Mouse (Mus musculus): ENCODE data around the gene Parp11. TPM values are rescaled to one million over a fixed set of nuclear protein-coding genes. Genes with fewer than 3 reads are reported as not detected.

The Parp11 gene
- polyA plus RNA-seq (2016; fragmentation: Nextera tagmentation; extraction: Ambion mirVana), result 71.8 and 72.0 TPM in 2 replicates

DNA sequence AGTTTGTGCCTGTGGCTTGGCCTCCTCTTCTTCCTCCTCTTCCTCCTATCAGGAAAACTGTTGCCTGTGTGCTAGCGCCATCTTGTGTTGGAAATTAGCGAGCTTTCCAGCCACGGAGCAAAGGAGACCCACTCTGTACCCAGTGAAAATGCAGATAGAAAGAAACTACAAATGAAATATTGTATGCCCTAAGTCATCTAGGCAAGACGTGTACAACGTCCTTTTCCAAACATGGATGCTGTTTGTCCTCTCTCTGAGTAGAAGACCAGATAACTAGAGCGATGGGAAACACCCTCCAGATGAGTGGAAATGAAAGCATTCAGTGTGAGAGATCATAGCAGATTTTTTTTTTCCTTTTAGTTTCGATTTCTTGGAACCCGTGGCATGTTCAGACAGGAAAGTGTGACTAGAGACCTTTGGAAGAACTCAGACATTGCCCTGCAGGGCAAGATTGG lies at the start of gene Parp11:
Parp11 (plus strand) TSS at position 405 of the 455 bp plus-strand sequence.
- WGBS, result 17% methylated on average over 8 of the region's 8 CpGs
- peaks cover 63% of the 10 kb centered on the region for H3K4me1 ChIP-seq

DNA sequence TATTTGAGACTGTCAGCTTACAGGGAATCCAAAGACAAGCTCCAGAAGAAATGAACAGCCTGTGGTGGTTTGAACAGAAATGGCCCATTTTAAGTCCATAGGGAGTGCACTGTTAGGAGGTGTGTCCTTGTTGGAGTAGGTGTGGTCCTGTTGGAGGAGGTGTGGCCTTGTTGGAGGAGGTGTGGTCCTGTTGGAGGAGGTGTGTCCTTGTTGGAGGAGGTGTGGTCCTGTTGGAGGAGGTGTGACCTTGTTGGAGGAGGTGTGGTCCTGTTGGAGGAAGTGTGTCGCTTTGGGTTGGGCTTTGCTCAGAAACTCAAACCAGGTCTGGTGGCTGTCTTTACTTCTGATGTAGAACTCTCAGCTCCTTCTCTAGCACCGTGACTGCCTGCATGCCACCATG lies 48.6 kb upstream of the Parp11 start:
- no peak overlapping the region for H3K4me3 ChIP-seq
- no peak overlapping the region for H3K4me2 ChIP-seq (replicated peaks)
- peaks cover 3% of the 10 kb centered on the region; the same call in 1 of the 2 replicates for H3K27me3 ChIP-seq
- H3K9me3 ChIP-seq, result no peaks in the 10 kb centered on the region
- no peak overlapping the region for H3K9ac ChIP-seq (replicated peaks)
- no peak for ATAC-seq (ENCODE audit: low FRiP score, low read depth)
- H3K36me3 ChIP-seq, result no peaks in the 10 kb centered on the region
- peaks cover 20% of the 10 kb centered on the region for H3K4me1 ChIP-seq
- H3K27ac ChIP-seq (replicated peaks), result no peak overlapping the region
- WGBS, result 50% methylated on average over 2 of the region's 2 CpGs

More for the DNA sequence above, at the start of gene Parp11:
- H3K4me3 ChIP-seq, result no peak within 1 kb of the TSS
- H3K4me2 ChIP-seq (replicated peaks), result no peak within 1 kb of the TSS
- H3K27ac ChIP-seq (replicated peaks), result no peak within 1 kb of the TSS
- H3K36me3 ChIP-seq, result no peaks in the 10 kb centered on the region
- no peak for ATAC-seq (ENCODE audit: low FRiP score, low read depth)
- peaks cover 18% of the 10 kb centered on the region; the same call in 1 of the 2 replicates for H3K27me3 ChIP-seq
- no peaks in the 10 kb centered on the region for H3K9me3 ChIP-seq
- H3K9ac ChIP-seq (replicated peaks), result peak within 1 kb of the TSS; percentile 31

DNA sequence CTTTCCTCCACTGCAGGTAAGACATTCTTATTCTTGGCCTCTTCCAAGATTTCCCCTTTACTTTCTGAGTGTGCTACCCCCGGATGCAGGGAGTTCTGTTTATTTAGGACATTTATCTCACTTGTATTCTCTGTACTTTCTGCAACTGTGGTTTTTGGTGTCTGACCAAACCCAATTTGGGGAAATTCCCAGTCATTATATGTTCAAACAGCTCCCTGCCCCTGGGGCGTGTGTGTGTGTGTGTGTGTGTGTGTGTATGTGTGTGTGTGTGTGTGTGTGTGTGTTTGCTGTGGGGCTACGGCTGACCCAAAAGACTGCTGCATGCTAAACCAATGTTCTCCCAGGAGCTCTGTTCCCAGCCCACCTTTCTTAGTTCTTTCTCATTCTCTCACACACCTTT lies 45.2 kb upstream of the Parp11 start:
- Histone ChIP-seq H3K36me3 (no peaks in the 10 kb centered on the region), H3K9me3 (no peaks in the 10 kb centered on the region), H3K27me3 (no peaks in the 10 kb centered on the region; the same call in 1 of the 2 replicates), H3K4me1 (peaks cover 36% of the 10 kb centered on the region), H3K4me2 (replicated peaks) (no peak overlapping the region), H3K4me3 (no peak overlapping the region), H3K9ac (replicated peaks) (no peak overlapping the region), H3K27ac (replicated peaks) (no peak overlapping the region)
- ATAC-seq (ENCODE audit: low FRiP score, low read depth), result no peak
- 82% methylated on average over 3 of the region's 3 CpGs for WGBS

DNA sequence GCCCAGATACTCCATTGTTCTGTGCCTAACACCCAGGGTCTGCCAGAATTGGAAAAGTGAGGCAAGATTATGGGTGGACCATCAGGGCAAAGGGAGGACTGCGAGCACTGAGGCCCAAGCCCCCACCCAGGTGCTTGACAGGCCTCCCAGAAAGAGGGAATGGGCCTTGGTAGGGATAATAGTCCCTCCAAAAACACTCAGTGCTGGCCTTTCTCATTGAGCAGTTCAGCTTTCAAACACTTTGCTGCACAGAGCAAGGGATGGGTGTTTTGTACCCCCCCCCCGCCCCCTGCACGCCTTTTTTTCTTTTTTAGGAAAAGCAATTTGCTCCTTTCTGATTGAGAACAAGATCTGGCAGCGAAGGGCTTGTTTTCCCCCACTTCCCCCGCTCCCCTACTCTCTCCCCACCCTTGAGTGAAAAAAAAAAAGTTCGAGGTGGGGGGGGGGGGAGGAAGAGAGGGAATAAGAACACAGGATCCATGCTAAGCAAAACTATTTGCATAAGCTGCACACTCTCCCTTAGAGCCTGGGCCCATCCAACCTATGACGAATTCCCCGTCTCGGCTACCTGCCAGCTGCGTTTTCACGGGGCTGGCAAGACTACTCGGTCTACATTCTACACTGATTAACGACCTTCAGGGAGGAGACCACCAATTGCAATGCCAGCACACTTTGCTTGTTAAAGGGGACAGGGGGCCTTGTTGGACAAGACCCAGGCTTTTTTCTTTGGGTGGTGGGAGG lies 42.4 kb upstream of the Parp11 start:
- no peak overlapping the region; the same call in 1 of the 2 replicates for H3K4me2 ChIP-seq (replicated peaks)
- H3K27me3 ChIP-seq, result no peaks in the 10 kb centered on the region
- H3K4me3 ChIP-seq, result no peak overlapping the region
- H3K27ac ChIP-seq (replicated peaks), result peak overlapping the region; percentile 65
- no peaks in the 10 kb centered on the region for H3K9me3 ChIP-seq
- 41% methylated on average over 12 of the region's 13 CpGs for WGBS
- H3K36me3 ChIP-seq, result no peaks in the 10 kb centered on the region
- H3K4me1 ChIP-seq, result peaks cover 50% of the 10 kb centered on the region
- peak; percentile 82 for ATAC-seq (ENCODE audit: low FRiP score, low read depth)
- H3K9ac ChIP-seq (replicated peaks), result no peak overlapping the region

DNA sequence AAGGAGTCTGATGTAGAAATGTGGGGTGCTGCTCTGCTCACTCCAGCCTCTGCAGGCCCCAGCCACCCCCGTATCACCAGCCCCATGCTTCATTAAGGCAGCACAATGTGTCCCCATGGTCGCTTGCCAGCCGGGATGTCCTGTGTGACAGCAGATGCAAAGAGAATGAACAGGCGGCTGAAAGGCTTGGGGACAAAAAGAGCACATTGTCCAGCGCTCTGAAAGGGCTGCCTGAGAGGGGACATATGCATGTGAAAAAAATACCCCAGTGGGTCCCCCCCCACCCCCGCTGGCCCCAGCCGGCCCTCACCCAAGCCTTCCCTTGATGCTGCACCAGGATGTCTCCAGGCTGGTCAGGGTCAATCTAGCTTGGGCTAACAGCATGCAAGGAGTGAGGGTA lies 41.0 kb upstream of the Parp11 start:
- Histone ChIP-seq H3K36me3 (no peaks in the 10 kb centered on the region), H3K4me3 (no peak overlapping the region), H3K27me3 (no peaks in the 10 kb centered on the region), H3K9ac (replicated peaks) (no peak overlapping the region), H3K9me3 (no peaks in the 10 kb centered on the region), H3K27ac (replicated peaks) (peak overlapping the region; percentile 65), H3K4me2 (replicated peaks) (peak overlapping the region; percentile 10; the same call in 1 of the 2 replicates), H3K4me1 (peaks cover 50% of the 10 kb centered on the region)
- ATAC-seq (ENCODE audit: low FRiP score, low read depth), result peak; percentile 67
- WGBS, result 8% methylated on average over 7 of the region's 7 CpGs

DNA sequence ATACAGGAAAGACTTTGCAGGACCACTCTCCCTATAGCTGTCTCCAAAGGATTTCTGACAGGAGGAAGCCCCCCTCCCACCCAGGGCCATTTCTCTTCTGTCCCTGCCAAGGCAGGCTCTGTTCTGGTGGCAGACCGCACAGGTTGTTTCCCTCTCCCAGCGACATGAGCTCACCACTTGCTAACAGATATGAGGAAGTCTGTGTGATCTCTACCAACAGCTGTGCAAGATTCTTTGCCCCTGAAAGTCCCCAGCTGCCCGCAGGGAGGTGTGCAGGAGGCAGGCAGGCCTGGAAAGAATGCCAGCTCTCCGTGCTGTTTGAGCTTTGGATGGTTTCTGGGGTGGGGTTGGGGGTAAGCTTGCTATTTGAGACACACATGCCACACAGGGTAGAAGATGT lies 38.9 kb upstream of the Parp11 start:
- Histone ChIP-seq H3K4me3 (no peak overlapping the region), H3K4me1 (peaks cover 46% of the 10 kb centered on the region), H3K4me2 (replicated peaks) (no peak overlapping the region), H3K9me3 (no peaks in the 10 kb centered on the region), H3K27ac (replicated peaks) (peak overlapping the region; percentile 60), H3K9ac (replicated peaks) (no peak overlapping the region), H3K36me3 (no peaks in the 10 kb centered on the region), H3K27me3 (no peaks in the 10 kb centered on the region)
- no peak for ATAC-seq (ENCODE audit: low FRiP score, low read depth)
- WGBS, result 37% methylated on average over 4 of the region's 4 CpGs

DNA sequence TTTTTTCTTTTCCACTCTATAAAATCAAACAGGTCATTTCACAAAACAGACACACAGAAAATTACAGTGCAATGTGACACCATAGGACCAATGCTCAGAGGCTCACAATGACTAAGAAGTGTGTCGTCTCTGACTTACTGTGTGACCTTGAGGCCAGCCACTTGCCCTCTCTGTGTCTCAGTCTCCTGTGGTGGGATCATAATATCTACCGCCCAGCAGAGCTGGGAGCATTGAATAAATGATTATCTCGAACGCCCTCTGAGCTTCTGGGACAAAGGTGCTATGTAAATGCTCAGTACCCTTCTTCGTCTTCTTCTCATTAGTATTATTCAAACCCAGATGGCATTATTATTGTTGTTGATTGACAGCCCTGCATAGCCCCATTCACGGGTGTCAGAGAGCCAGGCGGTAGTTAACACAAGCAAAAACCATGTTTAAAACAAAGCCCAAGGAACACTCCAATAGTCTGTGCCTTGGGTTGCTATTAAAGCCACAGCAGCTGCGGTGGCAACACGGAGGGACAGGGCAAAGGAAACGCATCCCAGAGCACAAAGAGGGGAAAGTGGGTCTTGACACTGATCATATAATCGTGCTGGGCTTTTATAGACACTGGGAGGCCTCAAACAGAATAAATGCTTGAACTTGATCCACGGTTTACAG lies 29.0 kb upstream of the Parp11 start:
- Histone ChIP-seq H3K4me1 (peaks cover 14% of the 10 kb centered on the region), H3K9me3 (no peaks in the 10 kb centered on the region), H3K4me3 (no peak overlapping the region), H3K27ac (replicated peaks) (peak overlapping the region; percentile 58), H3K9ac (replicated peaks) (no peak overlapping the region), H3K36me3 (no peaks in the 10 kb centered on the region), H3K4me2 (replicated peaks) (no peak overlapping the region), H3K27me3 (no peaks in the 10 kb centered on the region)
- WGBS, result 30% methylated on average over 12 of the region's 12 CpGs
- peak; percentile 89 for ATAC-seq (ENCODE audit: low FRiP score, low read depth)

DNA sequence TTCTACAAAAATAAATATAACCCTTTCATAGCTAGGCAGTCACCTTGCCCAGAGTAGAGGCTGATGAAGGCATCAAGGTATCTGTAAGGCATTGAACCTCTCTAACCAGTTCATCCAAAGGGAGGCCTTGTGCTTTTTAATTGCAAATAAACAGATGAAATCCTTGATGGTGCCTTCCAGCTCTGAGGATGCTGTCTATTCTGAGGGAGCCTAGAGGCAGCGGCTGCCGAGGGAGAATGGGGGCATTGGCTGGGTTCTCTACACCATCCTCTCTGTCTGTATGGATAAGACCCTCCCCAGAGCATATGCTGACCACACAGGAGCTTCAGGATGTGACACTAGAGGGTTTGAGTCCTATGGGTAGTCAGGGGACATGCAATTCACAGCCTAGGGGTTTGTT lies 28.3 kb upstream of the Parp11 start:
- Histone ChIP-seq H3K27me3 (no peaks in the 10 kb centered on the region), H3K4me1 (peaks cover 14% of the 10 kb centered on the region), H3K4me3 (no peak overlapping the region), H3K9me3 (no peaks in the 10 kb centered on the region), H3K4me2 (replicated peaks) (no peak overlapping the region), H3K27ac (replicated peaks) (peak overlapping the region; percentile 58), H3K9ac (replicated peaks) (no peak overlapping the region), H3K36me3 (no peaks in the 10 kb centered on the region)
- peak; percentile 36; the same call in 1 of the 2 replicates for ATAC-seq (ENCODE audit: low FRiP score, low read depth)
- 74% methylated on average over 2 of the region's 2 CpGs for WGBS

DNA sequence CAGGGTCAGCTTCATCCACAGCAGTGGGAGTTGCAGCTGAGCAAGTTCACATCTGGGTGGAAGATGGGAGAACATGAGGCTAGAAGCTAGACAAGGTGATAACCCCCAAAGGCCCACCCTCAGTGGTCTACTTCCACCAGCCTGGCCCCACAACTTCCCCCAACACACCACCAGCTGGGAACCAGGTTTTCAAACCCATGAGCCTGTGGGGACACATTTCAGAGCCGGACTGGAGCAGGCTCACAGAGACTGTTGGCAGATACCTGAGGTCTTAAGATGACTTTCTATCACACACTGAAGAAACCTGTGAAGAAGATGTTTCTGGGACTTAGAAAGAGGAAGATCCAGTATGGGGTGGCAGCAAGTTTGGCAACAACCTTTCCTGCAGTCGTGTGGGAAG lies 26.5 kb upstream of the Parp11 start:
- Histone ChIP-seq H3K36me3 (no peaks in the 10 kb centered on the region), H3K4me1 (peaks cover 14% of the 10 kb centered on the region), H3K9ac (replicated peaks) (no peak overlapping the region), H3K4me3 (no peak overlapping the region), H3K9me3 (no peaks in the 10 kb centered on the region), H3K27me3 (no peaks in the 10 kb centered on the region), H3K4me2 (replicated peaks) (no peak overlapping the region), H3K27ac (replicated peaks) (no peak overlapping the region)
- no peak for ATAC-seq (ENCODE audit: low FRiP score, low read depth)
- 77% methylated on average over 2 of the region's 2 CpGs for WGBS

DNA sequence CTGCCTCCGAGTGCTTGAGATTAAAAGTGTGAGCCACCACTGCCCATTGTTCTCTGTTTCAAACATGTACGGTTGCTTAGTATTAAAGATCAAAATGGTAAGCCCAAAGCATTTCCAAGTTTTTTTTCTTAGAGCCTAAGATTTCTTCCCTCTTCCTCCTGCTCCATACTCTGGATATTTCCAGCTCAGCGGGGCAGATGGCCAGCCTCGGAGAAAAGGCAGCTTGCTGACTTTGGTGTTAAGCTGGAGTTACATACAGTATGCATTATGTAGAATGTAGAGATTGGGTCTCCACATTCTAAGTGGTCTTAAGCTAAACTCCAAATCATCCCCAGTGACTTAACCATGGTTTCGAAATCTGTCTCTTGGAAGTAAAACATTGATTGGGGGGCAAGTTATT lies 21.5 kb upstream of the Parp11 start:
- WGBS, result 72% methylated on average over 5 of the region's 5 CpGs
- H3K9me3 ChIP-seq, result no peaks in the 10 kb centered on the region
- no peak overlapping the region for H3K4me3 ChIP-seq
- no peaks in the 10 kb centered on the region for H3K4me1 ChIP-seq
- no peaks in the 10 kb centered on the region for H3K27me3 ChIP-seq
- no peak for ATAC-seq (ENCODE audit: low FRiP score, low read depth)
- no peaks in the 10 kb centered on the region for H3K36me3 ChIP-seq
- no peak overlapping the region for H3K27ac ChIP-seq (replicated peaks)
- no peak overlapping the region for H3K4me2 ChIP-seq (replicated peaks)
- no peak overlapping the region for H3K9ac ChIP-seq (replicated peaks)

DNA sequence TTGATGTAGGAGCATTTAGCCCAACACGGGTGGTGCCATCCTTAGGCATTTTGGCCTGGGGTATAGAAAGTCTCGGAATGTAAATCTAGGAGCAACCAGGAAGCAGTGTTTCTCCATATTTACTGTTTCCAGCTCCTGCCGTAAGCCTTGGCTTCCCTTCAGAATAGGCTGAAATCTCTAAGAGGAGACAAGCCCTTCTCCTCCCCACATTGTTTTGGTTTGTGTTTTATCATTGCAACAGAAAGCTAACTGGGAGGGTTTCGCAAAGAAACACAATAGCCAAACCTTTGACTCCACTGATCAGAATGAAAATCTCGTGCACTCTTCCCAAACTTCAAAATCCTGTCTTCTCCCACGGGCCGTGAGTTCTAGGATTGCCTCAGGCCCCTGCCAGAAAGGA lies 15.9 kb upstream of the Parp11 start:
- Histone ChIP-seq H3K9me3 (no peaks in the 10 kb centered on the region), H3K4me2 (replicated peaks) (no peak overlapping the region), H3K9ac (replicated peaks) (no peak overlapping the region), H3K27ac (replicated peaks) (no peak overlapping the region), H3K4me1 (no peaks in the 10 kb centered on the region), H3K4me3 (no peak overlapping the region), H3K36me3 (no peaks in the 10 kb centered on the region), H3K27me3 (no peaks in the 10 kb centered on the region)
- WGBS, result 75% methylated on average over 7 of the region's 7 CpGs
- ATAC-seq (ENCODE audit: low FRiP score, low read depth), result no peak

DNA sequence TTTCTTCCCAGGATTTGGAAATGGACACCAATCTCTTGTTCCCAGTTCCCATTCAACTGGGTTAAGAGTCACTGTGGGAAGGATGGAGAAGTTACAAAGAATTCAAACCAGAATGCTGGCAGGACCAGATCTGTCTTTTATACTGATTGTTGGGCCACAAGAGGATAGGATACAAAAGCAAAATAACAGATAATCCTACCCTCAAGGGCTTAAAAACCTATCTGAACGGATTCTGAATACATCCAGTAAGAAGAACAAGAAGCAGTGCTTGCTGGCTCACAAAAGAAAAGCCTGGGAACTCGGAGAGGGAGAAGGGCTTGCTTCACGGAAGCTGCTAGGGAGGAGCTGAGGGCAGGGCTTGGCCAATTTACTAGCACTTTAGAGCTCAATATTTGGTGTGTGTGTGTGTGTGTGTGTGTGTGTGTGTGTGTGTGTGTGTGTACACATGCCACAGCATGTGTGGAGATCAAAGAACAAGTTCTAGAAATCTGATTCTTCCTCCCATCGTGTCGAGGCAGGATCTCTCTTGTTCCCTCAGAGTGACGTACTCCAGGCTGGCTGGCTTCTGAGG lies 15.4 kb upstream of the Parp11 start:
- Histone ChIP-seq H3K4me3 (no peak overlapping the region), H3K27me3 (no peaks in the 10 kb centered on the region), H3K27ac (replicated peaks) (no peak overlapping the region), H3K4me2 (replicated peaks) (no peak overlapping the region), H3K36me3 (no peaks in the 10 kb centered on the region), H3K9me3 (no peaks in the 10 kb centered on the region), H3K4me1 (no peaks in the 10 kb centered on the region), H3K9ac (replicated peaks) (no peak overlapping the region)
- no peak for ATAC-seq (ENCODE audit: low FRiP score, low read depth)
- 53% methylated on average over 6 of the region's 6 CpGs for WGBS
